Mouse (Mus musculus) limb, embryonic 12.5 days (tissue): ENCODE data around the gene Gm11554. TPM values are rescaled to one million over a fixed set of nuclear protein-coding genes. Genes with fewer than 3 reads are reported as not detected.
"Not testable (repeated sequence)": the region's sequence is repeated elsewhere in the genome, so short reads cannot be mapped to it uniquely, and the experiment has no call there.

ENCODE experiments used
- ATAC-seq: fragments of 200-750 bp; cut with Nextera tagmentation; 2 replicates; pipeline ENCODE4 v1.8.0; 2017; ENCODE audit warnings: low read depth, moderate TSS enrichment; ENCODE audit not compliant: insufficient number of reproducible peaks, insufficient read depth, low FRiP score, low TSS enrichment
- H3K27ac ChIP-seq: fragments of 300-500 bp; sonication (generic); 2 replicates; pipeline ENCODE4 v1.5.1; 2016; ENCODE audit warnings: mild to moderate bottlenecking, moderate library complexity
- H3K27me3 ChIP-seq: fragments of 300-500 bp; sonication (generic); 2 replicates; pipeline ENCODE4 v1.6.1; 2016; ENCODE audit warnings: mild to moderate bottlenecking, moderate library complexity
- H3K36me3 ChIP-seq: fragments of 300-500 bp; sonication (generic); 2 replicates; pipeline ENCODE4 v1.6.1; 2016; ENCODE audit warnings: mild to moderate bottlenecking, moderate library complexity
- H3K4me1 ChIP-seq: fragments of 300-500 bp; sonication (generic); replicated peaks from 2 replicates; pipeline ENCODE4 v1.6.1; 2016
- H3K4me2 ChIP-seq: fragments of 300-500 bp; sonication (generic); 2 replicates; pipeline ENCODE4 v1.6.1; 2016; ENCODE audit warnings: mild to moderate bottlenecking, moderate library complexity
- H3K4me3 ChIP-seq: fragments of 300-500 bp; sonication (generic); replicated peaks from 2 replicates; pipeline ENCODE4 v1.5.1; 2016; ENCODE audit warnings: mild to moderate bottlenecking
- H3K9ac ChIP-seq: fragments of 300-500 bp; sonication (generic); replicated peaks from 2 replicates; pipeline ENCODE4 v1.6.1; 2016; ENCODE audit warnings: mild to moderate bottlenecking, moderate library complexity
- H3K9me3 ChIP-seq: fragments of 300-500 bp; sonication (generic); 2 replicates; pipeline ENCODE4 v1.6.1; 2016; ENCODE audit warnings: mild to moderate bottlenecking, moderate library complexity
- WGBS: fragments of 180-500 bp; shearing (Covaris S2); methylation state at CpG from one replicate; pipeline ENCODE4 v1.1.7; 2016; 5-methylcytosine and 5-hydroxymethylcytosine counted together
- polyA plus RNA-seq: library from polyadenylated mRNA; unstranded; fragments of >200 nt; fragmentation: Nextera tagmentation; extraction: Ambion mirVana; gene quantifications from 2 replicates; pipeline ENCODE4 v1.2.1, GENCODE M21; 2016

Gm11554 gene
- not detected in 2 replicates for polyA plus RNA-seq

DNA sequence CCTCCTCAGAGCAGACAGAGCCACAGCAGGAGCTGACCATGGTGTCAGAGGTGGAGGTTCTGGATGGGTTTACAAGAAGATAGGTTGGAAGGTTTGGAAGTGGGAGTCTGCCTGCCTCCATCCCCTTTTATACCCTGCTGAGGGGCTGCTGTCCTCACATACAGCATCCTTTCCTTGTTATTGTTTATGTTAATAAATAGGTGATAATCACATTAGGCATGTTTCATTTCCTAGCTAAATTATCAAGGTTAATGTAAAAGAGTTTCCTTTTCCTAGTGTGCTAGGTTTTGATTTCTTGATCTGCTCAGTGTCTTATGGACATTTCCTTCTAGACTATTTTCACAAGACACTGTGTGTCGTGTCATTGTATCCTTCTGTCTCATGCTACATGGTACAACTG is at the start of gene Gm11554:
Gene Gm11554 (minus strand): TSS at position 101 of the 400 bp plus-strand sequence.
- H3K9me3 ChIP-seq, H3K36me3 ChIP-seq, H3K27me3 ChIP-seq, H3K4me2 ChIP-seq, H3K4me1 ChIP-seq, H3K4me3 ChIP-seq, H3K9ac ChIP-seq, H3K27ac ChIP-seq, ATAC-seq: not testable (repeated sequence)
- no CpG with 5 or more reads among the region's 1 CpGs for WGBS

DNA sequence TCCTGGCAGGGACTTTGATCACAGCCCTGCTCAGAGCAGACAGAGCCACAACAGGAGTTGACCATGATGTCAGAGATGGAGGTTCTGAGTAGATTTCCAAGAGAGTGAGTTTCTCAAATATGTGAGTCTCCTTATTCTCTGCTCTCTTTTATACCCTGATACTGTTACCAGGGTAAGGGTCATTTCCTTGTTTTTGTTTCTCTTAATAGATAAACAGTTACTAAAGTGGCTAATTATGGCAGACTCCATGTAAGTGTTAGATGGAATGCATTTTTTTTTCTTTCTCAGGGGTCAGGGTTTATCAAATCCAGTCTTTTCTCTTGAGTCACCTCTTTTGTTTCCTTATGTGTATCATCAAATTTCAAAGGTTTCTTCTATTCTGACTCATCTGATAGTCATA is 47.3 kb upstream of the Gm11554 start, which contains the start of gene Krtap4-16:
Gene Krtap4-16 (minus strand): TSS at position 101 of the 400 bp plus-strand sequence.
- H3K36me3 ChIP-seq: no peaks in the 10 kb centered on the region
- no peak within 1 kb of the TSS for H3K4me3 ChIP-seq
- H3K9me3 ChIP-seq: peaks cover 7% of the 10 kb centered on the region; the same call in 1 of the 2 replicates
- no peaks in the 10 kb centered on the region for H3K27me3 ChIP-seq
- no peak within 1 kb of the TSS for H3K27ac ChIP-seq
- H3K9ac ChIP-seq: no peak within 1 kb of the TSS
- H3K4me1 ChIP-seq: no peaks in the 10 kb centered on the region
- no peak for ATAC-seq
- H3K4me2 ChIP-seq: no peak within 1 kb of the TSS

DNA sequence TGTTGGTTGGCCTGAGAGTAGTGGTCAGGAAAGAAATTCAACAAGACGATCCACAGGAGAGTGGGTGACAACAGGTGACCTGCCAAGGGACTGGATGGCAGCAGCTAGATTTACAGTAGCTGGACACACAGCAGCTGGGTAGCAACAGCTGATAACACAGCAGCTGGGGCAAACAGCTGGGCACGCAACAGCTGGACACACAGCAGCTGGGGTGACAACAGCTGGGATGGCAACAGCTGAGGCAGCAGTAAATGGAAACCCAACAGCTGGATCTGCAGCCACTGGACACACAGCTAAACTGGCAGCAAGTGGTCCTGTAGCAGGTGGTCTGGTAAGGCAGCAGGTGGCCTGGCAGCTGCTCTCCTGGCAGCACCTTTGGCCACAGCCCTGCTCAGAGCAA is 42.5 kb upstream of the Gm11554 start:
- Histone ChIP-seq H3K9ac (no peak overlapping the region), H3K4me1 (no peaks in the 10 kb centered on the region), H3K27me3 (no peaks in the 10 kb centered on the region), H3K4me2 (no peak overlapping the region), H3K27ac (no peak overlapping the region), H3K36me3 (no peaks in the 10 kb centered on the region), H3K4me3 (no peak overlapping the region), H3K9me3 (peaks cover 7% of the 10 kb centered on the region; the same call in 1 of the 2 replicates)
- no peak for ATAC-seq
- 82% methylated on average over 2 of the region's 2 CpGs for WGBS

DNA sequence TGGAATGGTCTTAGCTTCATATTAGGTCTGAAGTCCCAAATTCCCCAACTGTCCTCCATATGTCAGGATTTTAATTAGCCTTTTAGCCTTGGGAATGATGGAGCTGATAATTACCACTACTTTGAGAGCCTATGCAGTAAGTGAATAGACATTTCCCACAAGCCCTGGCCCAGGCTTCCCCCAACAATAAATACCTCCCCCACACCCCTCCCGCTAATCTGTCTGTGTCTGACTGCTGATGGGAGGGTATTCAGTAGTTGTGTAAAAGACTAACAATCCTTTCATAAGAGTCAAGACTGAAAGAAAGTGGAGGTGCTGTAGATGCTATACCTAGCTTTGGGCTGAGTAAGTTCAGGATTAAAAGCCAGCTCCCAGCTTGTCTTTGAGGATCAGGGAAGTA is 37.9 kb upstream of the Gm11554 start:
- no peak overlapping the region for H3K4me3 ChIP-seq
- no peaks in the 10 kb centered on the region for H3K27me3 ChIP-seq
- 15% methylated on average over 1 of the region's 1 CpGs for WGBS
- H3K4me1 ChIP-seq: no peaks in the 10 kb centered on the region
- H3K27ac ChIP-seq: no peak overlapping the region
- H3K9me3 ChIP-seq: 0 out of 2 replicates have a peak, but pooled peaks cover 3% of the 10 kb centered on the region
- no peaks in the 10 kb centered on the region for H3K36me3 ChIP-seq
- ATAC-seq: no peak
- H3K4me2 ChIP-seq: no peak overlapping the region
- H3K9ac ChIP-seq: no peak overlapping the region

DNA sequence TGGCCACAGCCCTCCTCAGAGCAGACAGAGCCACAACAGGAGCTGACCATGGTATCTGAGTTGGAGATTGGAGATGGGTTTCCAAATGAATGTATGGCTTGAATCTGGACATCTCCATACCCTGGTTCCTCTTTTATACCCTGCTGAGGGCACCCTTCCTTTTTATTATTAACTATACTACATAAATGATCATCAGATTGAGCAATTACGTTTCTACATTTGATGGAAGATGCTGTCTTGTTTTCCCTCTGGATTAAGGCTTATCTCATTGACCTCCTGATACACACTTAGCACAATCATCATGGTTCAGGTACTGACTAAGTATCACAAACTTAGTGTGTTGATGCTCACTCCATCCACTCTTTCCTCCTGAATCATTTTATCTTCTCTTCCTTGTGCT is 33.7 kb upstream of the Gm11554 start, which contains the start of gene 2300003K06Rik:
Gene 2300003K06Rik (minus strand): TSS at position 101 of the 400 bp plus-strand sequence.
- H3K36me3 ChIP-seq: no peaks in the 10 kb centered on the region
- H3K9me3 ChIP-seq: 0 out of 2 replicates have a peak, but pooled peaks cover 6% of the 10 kb centered on the region
- H3K4me1 ChIP-seq: no peaks in the 10 kb centered on the region
- no peak within 1 kb of the TSS for H3K4me2 ChIP-seq
- H3K27me3 ChIP-seq: no peaks in the 10 kb centered on the region
- no peak within 1 kb of the TSS for H3K4me3 ChIP-seq
- no peak within 1 kb of the TSS for H3K9ac ChIP-seq
- WGBS: 77% methylated on average over 1 of the region's 1 CpGs
- ATAC-seq: no peak
- H3K27ac ChIP-seq: no peak within 1 kb of the TSS

DNA sequence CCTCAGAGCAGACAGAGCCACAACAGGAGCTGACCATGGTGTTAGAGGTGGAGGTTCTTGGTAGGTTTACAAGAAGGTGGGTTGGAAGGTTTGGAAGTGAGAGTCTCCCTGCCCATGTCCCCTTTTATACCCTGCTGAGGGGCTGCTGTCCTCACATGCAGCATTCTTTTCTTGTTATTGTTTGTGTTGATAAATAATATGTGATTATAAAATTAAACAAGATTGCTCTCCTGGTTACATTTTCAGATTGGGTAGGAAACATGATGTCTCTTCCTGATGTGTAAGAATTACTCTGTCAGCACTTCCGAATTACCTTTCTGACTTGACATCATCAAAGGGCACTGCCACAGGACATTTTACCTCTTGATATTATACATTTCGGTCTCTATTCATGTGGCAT is 11.3 kb upstream of the Gm11554 start, which contains the start of gene Gm11564:
Gene Gm11564 (minus strand): TSS at position 101 of the 400 bp plus-strand sequence.
- not testable (repeated sequence) for H3K27ac ChIP-seq, H3K27me3 ChIP-seq, H3K4me2 ChIP-seq, H3K9ac ChIP-seq, H3K4me3 ChIP-seq, H3K4me1 ChIP-seq, H3K9me3 ChIP-seq, H3K36me3 ChIP-seq, ATAC-seq
- 87% methylated on average over 2 of the region's 2 CpGs for WGBS

DNA sequence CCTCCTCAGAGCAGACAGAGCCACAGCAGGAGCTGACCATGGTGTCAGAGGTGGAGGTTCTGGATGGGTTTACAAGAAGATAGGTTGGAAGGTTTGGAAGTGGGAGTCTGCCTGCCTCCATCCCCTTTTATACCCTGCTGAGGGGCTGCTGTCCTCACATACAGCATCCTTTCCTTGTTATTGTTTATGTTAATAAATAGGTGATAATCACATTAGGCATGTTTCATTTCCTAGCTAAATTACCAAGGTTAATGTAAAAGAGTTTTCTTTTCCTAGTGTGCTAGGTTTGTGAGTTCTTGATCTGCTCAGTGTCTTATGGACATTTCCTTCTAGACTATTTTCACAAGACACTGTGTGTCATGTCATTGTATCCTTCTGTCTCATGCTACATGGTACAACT is 5.5 kb upstream of the Gm11554 start, which contains the start of gene Krtap4-13:
Gene Krtap4-13 (minus strand): TSS at position 101 of the 400 bp plus-strand sequence.
- ATAC-seq, H3K4me1 ChIP-seq, H3K27me3 ChIP-seq, H3K9me3 ChIP-seq, H3K9ac ChIP-seq, H3K4me2 ChIP-seq, H3K36me3 ChIP-seq, H3K27ac ChIP-seq, H3K4me3 ChIP-seq: not testable (repeated sequence)

DNA sequence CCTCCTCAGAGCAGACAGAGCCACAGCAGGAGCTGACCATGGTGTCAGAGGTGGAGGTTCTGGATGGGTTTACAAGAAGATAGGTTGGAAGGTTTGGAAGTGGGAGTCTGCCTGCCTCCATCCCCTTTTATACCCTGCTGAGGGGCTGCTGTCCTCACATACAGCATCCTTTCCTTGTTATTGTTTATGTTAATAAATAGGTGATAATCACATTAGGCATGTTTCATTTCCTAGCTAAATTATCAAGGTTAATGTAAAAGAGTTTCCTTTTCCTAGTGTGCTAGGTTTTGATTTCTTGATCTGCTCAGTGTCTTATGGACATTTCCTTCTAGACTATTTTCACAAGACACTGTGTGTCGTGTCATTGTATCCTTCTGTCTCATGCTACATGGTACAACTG is 5.4 kb downstream of the Gm11554 start, which contains the start of gene Gm11569:
Gene Gm11569 (minus strand): TSS at position 101 of the 400 bp plus-strand sequence.
- not testable (repeated sequence) for H3K27me3 ChIP-seq, H3K4me1 ChIP-seq, ATAC-seq, H3K4me2 ChIP-seq, H3K4me3 ChIP-seq, H3K27ac ChIP-seq, H3K9ac ChIP-seq, H3K9me3 ChIP-seq, H3K36me3 ChIP-seq
- no CpG with 5 or more reads among the region's 1 CpGs for WGBS

DNA sequence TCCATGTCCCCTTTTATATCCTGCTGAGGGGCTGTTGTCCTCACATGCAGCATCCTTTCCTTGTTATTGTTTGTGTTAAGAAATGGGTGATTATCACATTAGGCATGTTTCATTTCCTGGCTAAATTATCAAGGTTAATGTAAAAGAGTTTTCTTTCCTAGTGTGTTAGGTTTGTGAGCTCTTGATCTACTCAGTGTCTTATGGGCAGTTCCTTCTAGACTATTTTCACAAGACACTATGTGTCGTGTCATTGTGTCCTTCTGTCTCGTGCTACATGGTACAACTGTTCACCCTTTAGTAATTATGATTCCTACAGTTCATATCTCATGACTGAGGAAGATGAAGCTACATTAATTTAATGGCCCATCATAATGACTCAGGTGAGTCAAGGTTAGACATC is 10.9 kb downstream of the Gm11554 start, which contains the start of gene Gm11596:
Gene Gm11596 (minus strand): TSS at position 101 of the 400 bp plus-strand sequence.
- Histone ChIP-seq H3K9me3 (no peaks in the 10 kb centered on the region), H3K36me3 (no peaks in the 10 kb centered on the region), H3K4me1 (no peaks in the 10 kb centered on the region), H3K9ac (no peak within 1 kb of the TSS), H3K27me3 (no peaks in the 10 kb centered on the region), H3K4me3 (no peak within 1 kb of the TSS), H3K4me2 (no peak within 1 kb of the TSS), H3K27ac (no peak within 1 kb of the TSS)
- WGBS: 80% methylated on average over 2 of the region's 2 CpGs
- no peak for ATAC-seq

DNA sequence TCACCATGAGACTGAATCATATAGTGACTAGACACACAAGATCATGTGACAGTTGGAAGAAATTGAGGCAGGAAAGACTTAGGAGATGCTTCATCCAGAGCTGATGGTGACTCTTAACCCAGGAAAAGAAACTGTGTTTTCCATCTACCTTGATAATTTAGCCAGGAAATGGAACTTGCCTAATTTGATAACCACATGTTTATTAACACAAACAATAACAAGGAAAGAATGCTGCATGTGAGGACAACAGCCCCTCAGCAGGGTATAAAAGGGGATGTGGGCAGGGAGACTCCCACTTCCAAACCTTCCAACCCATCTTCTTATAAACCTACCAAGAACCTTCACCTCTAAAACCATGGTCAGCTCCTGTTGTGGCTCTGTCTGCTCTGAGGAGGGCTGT is 19.3 kb downstream of the Gm11554 start, which contains the start of gene Krtap4-9:
Gene Krtap4-9 (plus strand): TSS at position 301 of the 400 bp plus-strand sequence.
- H3K36me3 ChIP-seq, H3K4me3 ChIP-seq, H3K4me1 ChIP-seq, H3K4me2 ChIP-seq, H3K27ac ChIP-seq, H3K27me3 ChIP-seq, ATAC-seq, H3K9me3 ChIP-seq, H3K9ac ChIP-seq: not testable (repeated sequence)

DNA sequence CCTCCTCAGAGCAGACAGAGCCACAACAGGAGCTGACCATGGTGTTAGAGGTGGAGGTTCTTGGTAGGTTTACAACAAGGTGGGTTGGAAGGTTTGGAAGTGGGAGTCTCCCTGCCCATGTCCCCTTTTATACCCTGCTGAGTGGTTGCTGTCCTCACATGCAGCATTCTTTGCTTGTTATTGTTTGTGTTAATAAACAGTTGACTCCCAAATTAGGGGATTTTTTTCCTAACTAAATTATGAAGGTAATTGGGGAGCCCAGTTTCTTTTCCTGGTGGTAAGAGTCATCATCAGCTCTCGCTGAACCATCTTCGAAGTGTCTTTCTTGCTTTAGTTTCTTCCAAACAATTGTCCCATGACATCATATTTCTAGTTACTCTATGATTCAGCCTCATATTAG is 23.6 kb downstream of the Gm11554 start, which contains the start of gene Krtap4-8:
Gene Krtap4-8 (minus strand): TSS at position 101 of the 400 bp plus-strand sequence.
- Histone ChIP-seq H3K36me3 (no peaks in the 10 kb centered on the region), H3K4me1 (no peaks in the 10 kb centered on the region; the same call in 1 of the 2 replicates), H3K9me3 (no peaks in the 10 kb centered on the region), H3K27me3 (no peaks in the 10 kb centered on the region), H3K4me3 (no peak within 1 kb of the TSS), H3K4me2 (no peak within 1 kb of the TSS), H3K27ac (no peak within 1 kb of the TSS), H3K9ac (no peak within 1 kb of the TSS)
- 93% methylated on average over 2 of the region's 2 CpGs for WGBS
- no peak for ATAC-seq

DNA sequence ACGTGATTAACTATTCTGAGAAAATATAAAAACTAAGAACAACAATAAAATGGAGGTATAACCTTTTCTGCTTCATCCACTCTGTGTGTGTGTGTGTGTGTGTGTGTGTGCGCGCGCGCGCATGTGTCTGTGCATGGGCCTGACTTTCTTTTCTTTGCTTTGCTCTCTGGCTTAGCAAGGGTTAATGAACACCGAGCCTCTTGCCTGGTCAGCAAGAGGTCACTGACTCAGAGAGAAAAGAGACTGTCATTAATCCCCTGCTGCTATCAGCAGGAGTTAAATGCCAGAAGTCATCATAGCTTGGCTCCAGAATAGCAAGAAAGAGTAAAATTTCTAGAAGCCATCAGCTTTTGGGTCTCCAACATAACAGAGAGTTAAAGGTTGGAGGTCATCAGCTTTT is 25.8 kb downstream of the Gm11554 start:
- H3K27me3 ChIP-seq: no peaks in the 10 kb centered on the region
- H3K9me3 ChIP-seq: no peaks in the 10 kb centered on the region
- H3K9ac ChIP-seq: no peak overlapping the region
- H3K4me1 ChIP-seq: no peaks in the 10 kb centered on the region; the same call in 1 of the 2 replicates
- H3K27ac ChIP-seq: no peak overlapping the region
- 58% methylated on average over 7 of the region's 7 CpGs for WGBS
- H3K4me3 ChIP-seq: no peak overlapping the region
- H3K36me3 ChIP-seq: no peaks in the 10 kb centered on the region
- ATAC-seq: no peak
- H3K4me2 ChIP-seq: no peak overlapping the region
